Mouse (Mus musculus) liver, adult (tissue): ENCODE measurements around the gene Bag5.

ENCODE experiments used
- GATA4 ChIP-seq: IDR thresholded peaks from 2 replicates; pipeline ENCODE4 v1.6.1; 2014; ENCODE audit warnings: mild to moderate bottlenecking, low read length; ENCODE audit not compliant: insufficient replicate concordance

Bag5 gene

DNA sequence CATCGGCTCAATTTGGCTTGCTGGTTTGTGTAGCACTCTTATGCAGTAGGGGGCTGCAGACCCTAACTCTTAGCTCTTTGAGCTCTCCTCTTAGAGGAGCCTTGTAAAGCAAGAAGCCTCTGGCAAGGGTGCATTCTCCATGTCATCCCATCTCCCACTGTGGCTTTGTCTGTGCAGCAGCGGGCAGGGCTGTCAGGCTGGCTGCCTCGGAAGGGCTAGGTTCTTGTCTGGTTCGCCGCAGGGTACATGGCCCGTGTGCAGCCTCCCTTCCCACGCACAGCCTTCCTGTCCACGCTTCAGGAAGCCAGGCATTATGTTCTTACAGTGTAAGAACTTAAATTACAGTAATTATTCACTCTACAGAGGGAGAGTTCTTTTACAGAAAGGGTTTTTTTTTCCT lies 5.6 kb upstream of the Bag5 start:
- no peak for TF ChIP-seq GATA4

DNA sequence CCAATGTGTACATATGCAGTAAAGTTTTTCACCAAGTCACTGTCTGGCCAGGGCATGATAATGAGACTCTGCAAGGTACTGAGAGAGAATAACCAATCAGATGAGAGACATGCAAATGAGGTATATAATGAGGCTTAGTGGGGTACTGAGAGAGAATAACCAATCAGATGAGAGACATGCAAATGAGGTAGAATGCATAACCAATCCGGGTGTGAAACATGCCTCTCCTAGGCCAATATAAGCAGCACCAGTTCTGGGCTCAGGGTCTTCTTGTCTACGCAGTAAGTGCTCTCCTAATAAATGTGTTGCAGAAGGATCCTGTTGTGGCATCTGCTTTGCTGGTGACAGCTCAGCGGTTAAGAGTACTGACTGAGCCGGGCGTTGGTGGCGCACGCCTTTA lies 3.4 kb upstream of the Bag5 start:
- TF ChIP-seq GATA4, result no peak

DNA sequence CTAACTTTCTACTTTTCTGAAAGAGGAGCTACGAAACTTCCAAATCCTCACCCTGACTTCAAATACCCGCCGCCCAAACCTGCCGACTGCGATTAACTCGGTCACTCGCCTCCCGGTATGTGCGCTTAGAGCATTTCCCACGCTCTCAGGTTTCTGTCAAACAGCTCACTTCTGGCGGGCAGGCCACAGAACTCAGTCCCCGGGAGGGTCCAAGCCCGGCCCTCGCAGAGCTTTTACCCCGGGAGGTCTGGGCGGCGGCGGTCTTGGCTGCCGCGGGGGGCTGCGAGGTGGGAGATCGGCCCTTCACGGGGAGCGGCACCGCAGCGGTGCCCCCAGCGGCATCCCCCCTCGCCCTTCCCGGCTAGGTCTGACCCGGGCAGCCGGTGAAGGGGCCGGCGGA lies 581 bp downstream of the Bag5 start:
- no peak for TF ChIP-seq GATA4

DNA sequence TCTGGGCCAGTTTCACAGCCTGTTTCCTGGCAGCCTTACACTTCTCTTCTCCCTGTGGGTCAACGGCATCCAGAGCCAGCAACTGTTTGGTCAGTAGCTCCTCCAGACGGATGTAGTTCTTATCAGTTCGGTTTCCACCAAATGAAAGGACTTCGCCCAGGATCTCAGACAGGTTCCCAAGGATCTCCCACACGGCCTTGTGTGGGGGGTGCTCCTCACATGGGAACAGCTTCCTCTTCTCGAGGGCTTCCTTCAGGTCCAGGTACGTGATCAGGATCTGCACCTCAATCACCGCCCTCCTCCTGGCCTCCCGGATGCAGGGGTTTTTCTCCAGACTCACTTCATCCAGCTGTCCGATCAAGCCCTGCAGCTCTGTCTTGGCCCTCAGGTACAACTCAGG lies 3.0 kb downstream of the Bag5 start:
- TF ChIP-seq GATA4, result no peak

DNA sequence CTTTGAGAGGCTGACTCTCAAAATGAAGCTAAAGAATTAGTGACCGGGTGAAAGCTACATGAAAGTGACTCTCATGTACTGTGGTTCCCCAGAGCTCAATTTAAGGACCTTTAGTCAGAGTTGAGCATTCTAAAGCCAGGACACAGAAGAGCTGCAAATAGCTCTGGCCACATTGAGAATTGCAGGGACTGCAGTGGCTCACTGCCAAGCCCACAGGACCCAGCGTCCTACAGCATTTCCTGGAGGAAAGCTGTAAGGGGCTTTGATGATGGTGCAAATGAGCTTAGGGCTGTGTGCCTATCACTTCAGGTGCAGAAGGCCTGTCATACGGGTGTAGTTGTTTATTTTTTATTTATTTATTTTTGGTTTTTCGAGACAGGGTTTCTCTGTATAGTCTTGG lies 4.9 kb downstream of the Bag5 start:
- TF ChIP-seq GATA4, result no peak

DNA sequence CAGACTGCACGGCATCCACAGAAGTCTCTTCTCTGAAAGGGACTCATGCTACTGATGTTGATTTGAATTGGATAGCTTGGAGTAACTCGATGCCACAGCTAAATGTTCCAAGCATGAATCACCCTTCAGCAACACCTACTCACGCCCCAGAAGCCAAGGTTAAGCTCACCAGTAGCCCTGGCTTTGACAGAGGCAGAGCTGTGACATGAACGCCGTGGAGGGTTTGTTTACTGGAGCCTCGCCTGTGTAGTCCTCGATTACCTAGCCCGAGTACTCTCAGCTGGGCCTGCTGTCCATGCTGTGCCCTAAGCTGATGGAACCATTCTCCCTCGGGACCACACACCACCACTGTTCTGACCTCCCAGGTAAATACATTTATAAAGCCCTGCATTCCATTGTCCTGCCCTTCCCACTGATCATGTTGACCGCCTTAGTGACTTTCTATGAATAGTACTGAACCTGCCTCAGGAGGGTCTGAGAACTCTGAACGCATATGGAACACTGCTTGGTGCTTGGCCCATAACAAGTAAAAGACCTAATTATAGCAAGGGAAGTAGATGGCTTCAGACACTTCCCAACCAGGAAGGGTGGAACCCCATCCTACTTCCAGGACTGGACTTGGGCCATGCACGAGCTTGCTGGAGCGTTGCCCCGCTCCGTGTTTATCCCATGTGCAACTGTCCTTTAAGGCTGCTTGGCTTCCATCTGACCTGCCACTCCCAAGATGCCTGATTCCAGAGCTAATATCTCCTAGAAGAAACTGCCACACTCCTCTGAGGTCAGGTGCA lies 7.7 kb downstream of the Bag5 start:
- no peak for TF ChIP-seq GATA4

DNA sequence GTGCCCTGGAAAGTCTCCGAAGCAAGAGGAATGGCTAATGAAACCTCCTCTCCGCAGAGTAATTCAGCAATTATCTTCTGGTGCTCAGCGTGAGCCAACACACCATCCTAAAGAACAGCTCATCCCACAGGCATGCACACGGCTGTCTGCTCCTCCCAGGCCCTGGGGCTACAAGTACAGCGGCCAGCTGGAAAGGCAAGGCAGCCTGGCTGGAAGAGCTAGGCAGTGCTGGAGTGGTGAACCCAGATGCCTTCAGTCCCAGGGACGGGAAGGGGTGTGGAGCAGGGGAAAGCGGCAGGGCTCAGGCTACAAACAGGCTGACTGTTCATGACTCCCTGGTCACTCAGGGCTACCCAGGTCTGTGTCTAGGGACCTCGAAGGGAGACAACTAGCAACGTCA lies 8.4 kb downstream of the Bag5 start:
- no peak for TF ChIP-seq GATA4

DNA sequence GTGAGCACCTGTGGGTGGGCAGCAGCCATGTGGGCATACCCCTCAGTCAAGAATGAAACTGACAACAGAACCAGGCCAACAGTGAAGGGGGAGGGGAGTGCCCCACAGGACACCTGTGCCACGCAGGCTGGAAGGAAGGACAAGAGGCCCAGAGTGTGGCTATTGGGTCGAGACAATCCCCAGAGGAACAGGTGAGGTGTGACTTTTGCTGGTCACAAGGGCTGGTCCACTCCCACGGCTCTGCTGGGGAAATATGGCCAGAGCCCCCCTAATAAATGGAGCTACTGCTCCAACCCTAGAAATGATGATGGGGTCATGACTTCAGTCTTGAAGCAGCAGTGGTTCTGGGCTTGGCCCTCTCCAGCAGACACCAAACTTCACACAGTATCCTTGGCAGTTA lies 9.8 kb downstream of the Bag5 start:
- no peak for TF ChIP-seq GATA4

DNA sequence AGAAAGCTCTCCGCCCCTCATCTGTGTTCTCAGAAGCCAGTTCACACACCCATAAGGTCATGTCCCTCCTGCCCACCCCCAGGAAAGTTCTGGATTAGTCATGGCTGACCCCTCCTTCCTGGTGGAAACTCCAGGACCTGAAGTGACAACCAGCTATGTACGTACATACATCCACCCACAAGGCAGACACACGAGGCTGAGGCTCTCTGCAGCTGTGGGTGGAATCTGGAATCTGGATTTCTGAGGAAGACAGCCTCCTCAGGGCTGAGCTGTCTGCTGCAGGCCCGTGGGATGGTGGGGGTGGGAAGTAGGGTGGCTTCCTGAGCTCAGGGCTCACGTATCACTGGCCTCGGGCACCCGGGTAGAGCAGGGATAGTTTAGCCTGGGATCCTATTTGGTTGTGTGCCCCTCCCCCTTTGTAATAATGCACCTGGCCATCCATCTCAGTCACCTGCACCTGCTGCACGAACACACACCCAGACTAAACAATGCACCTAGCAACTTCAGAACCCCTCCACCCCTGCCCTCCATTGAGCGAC lies 12.1 kb downstream of the Bag5 start:
- no peak for TF ChIP-seq GATA4

DNA sequence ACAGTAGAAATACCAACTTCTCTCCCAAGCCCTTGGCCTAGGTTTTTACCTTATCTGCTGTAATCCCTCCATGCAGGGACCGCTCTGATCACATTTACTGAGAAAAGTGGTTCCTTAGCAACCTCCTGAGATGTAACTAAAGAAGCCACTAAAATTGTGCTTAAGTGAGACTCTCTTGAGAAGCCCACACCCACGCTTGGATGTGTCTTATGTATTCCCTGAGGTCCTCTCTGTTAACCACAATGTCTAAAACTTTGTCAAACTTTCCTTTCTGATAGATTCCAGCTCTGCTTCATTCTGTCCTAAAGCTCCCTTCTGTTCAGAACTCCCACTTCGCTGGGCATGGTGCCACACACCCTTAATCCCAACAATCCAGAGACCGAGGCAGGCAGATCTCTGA lies 13.5 kb downstream of the Bag5 start:
- TF ChIP-seq GATA4, result no peak

DNA sequence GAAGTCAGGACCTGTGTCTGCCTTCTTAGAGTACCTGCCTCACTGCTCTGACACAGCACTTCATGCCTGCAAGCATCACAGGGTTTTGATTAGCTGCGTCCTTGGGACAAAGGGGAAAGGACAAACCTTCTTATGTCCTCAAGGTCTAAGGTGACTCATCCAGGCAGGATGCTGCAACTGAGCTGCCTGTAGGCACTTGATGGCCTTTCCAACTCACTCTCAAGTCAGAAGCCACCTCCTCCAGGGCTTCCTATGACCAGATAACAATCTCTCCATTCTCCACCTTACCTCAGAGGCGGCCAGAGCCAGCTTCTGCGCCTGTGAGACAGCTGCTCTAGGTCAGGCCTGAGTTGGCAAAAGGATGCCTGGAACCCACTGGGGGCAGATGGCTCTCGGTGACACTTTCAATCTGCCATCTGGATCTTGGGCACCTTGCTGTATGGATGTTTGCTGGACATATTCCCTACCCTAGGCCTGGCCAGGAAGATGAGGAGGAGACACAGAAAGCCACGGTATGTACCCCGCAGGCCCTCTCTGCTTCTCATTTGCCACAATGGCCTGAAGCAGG lies 14.6 kb downstream of the Bag5 start:
- TF ChIP-seq GATA4, result no peak

DNA sequence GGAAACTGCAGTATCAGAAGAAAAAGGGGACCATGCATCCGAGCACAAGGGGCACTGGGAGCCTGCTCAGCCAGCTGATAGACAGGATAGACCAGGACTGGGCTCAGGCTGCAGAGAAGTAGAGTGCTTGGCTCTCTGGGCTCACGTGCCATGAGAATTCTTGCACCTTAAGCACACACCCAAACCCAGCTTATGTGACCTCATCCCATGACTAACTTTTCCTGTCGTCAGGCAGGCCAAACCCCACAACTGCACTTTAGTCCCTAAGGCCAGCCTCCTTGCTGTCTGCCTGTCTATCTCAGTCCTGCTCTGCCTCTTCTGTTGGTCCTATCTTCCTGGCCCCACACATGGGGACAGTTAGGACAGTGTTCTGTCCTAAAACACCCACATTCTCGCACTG lies 15.3 kb downstream of the Bag5 start:
- no peak for TF ChIP-seq GATA4

DNA sequence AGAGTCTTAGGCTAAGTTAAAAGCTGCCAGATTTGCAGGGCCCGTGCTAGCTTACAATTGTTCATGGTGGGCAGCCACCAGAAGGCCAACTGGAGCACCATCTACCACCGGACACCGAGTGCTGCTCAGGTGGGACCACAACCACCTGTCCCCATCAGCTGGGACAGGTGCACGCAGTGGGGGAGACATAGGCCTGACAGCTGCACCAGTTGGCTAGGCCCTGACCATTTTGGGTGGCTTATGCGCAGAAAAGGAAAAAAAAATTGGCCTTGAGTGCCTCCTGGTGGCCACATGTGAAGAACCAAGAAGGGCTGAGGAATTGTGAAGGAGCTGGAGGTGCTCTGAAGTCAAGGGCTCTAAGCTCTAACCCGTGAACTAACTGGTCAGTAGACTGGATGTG lies 16.8 kb downstream of the Bag5 start:
- no peak for TF ChIP-seq GATA4

DNA sequence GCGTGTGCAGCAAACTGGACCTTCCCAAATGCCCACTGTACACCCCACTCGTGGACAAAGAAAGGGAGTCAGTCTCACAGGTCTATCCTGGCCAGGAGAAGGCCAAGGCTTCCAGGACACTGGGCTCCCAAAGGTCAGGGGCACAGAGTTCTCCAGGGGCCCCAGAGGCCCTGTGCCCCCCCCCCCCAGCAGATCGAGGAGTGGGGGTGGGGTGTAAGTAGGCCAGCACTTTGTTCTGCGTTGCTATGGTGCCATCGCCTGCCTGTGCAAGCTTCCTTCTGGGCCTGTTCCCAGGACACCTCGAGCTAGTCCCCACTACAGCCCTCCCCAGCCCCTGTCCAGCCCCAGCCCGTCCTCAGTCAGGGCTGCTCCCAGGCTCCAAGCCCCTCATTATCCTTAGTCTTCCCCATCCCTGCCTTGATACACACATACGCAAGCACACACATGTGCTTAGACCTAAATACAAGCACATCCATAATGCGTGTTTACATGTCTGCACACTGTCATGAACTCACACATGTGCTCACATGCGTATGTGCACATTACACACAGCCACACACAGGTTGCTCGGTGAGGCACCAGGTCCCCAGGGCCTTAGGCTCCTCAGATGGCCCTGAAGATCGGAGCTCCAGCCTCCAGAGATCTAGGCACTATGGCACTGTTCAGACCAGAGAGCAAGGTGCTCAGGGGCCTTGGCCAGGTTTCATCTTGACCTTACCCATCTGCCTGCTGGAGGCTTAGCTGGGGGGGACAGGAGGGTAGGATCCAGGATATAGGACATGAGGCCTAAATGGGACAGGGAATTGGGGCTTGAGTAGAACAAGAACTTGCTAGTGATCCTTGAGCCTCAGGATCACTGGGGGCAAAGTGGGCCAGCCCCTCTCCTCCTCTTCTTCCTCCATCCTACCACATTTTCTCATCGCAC lies 17.9 kb downstream of the Bag5 start:
- no peak for TF ChIP-seq GATA4

DNA sequence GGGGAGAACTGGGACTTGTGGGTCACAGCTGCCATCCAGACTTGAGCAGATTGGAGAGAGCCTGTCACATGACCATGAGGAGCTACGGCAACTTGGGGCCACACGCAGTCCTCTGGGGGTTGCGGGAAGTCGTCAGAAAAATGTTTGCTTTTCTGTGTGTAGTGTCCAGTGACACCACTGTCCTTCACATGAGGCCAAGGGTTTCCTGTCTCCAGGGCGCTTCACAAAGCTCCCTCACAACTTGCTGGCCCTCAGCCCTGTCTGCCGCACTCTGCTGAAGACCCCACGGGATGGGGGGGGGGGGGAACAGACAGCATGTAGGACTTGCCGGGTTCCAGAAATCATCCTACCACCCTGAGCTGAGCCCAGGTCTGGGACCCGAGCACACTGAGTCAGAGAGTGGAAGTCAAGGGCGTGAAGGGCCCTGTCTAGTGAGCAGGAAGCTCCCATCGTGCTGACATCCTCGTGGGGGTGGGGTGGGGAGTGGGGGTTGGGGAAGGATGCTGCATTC lies 18.7 kb downstream of the Bag5 start:
- TF ChIP-seq GATA4, result no peak

DNA sequence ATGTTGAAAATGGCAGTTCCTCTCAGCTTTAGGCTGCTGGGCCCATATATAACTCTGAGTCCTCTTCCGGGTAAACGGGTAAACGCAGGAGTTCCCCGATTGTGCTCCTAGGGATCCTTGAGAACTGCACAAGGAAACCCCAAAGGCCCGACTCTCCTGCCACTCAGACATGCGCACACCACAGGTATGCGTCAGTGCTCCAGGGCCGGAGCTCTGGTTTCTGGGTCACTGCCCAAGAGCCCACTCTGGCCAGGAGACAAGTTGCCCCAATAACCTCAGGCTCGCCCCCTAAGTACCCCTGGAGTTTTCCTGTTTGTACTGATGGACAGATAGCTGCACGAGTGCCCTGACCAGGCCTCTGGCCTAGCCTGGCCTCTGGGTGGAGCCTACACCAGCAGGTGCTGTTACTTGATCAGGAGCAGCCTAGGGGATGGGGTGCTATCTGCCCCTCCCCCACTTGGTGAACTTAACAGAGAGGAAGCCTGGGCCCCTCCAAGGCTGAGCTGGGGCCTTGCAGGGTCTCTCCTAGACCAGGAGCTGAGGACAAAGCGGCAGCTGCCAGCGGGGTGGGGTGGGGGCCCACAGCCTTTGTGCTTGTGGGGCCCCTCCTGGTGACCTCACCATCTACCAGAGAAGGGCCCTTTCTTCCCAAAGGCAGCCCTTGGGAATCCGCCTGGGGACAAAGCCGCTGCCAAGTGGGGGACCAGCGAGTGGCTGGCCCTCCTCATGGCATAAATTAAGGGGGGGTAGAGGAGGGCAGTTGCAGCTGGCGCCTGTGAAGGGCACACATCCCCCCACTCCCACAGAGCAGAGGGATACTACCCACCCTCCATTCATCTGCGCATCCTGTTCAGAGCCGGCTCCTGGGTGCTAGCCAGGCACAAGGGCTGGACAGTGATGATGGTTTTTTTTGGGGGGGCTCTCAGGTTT lies 19.5 kb downstream of the Bag5 start:
- no peak for TF ChIP-seq GATA4
